Mouse (Mus musculus) megakaryocyte, embryonic 14.5 days (primary cell): Measurements from ENCODE around the gene Myo1d. TPM values are rescaled to one million over a fixed set of nuclear protein-coding genes. Genes with fewer than 3 reads are reported as not detected.

Source experiments
- H3K27me3 ChIP-seq: replicated peaks from 2 replicates; pipeline ENCODE3; 2012; ENCODE audit warnings: inconsistent platforms
- H3K36me3 ChIP-seq: replicated peaks from 2 replicates; pipeline ENCODE3; 2012; ENCODE audit warnings: low read length, inconsistent platforms, mixed read lengths
- H3K4me1 ChIP-seq: 2 replicates; pipeline ENCODE4 v1.6.1; 2012; ENCODE audit warnings: inconsistent platforms
- H3K4me3 ChIP-seq: replicated peaks from 2 replicates; pipeline ENCODE3; 2012; ENCODE audit warnings: moderate library complexity, mild to moderate bottlenecking, inconsistent platforms
- H3K9me3 ChIP-seq: 2 replicates; pipeline ENCODE4 v1.6.1; 2012; ENCODE audit warnings: inconsistent platforms
- FLI1 ChIP-seq: IDR thresholded peaks from 2 replicates; pipeline ENCODE4 v1.6.1; 2012; ENCODE audit warnings: low read length, inconsistent platforms, mixed read lengths
- GATA1 ChIP-seq: IDR thresholded peaks from 3 replicates; pipeline ENCODE4 v1.6.1; 2012; ENCODE audit warnings: mixed read lengths, low read length, inconsistent platforms, borderline replicate concordance
- polyA plus RNA-seq: library from polyadenylated mRNA; stranded (reverse); fragments of >175 nt; gene quantifications from 2 replicates; pipeline ENCODE4 v1.2.3, GENCODE M21; 2012; ENCODE audit warnings: low replicate concordance; ENCODE audit not compliant: insufficient read depth

Gene Myo1d
- polyA plus RNA-seq, 1 experiment, result 1.1 TPM

GRCm38 (mm10) chr11:80503726-80504452, 275.9 kb downstream of the Myo1d start:
- Histone ChIP-seq H3K27me3 (peaks cover 34% of the 10 kb centered on the region), H3K36me3 (no peaks in the 10 kb centered on the region), H3K4me1 (peaks cover 65% of the 10 kb centered on the region), H3K4me3 (no peak overlapping the region), H3K9me3 (peaks cover 3% of the 10 kb centered on the region; the same call in 1 of the 2 replicates)
- no peak for TF ChIP-seq FLI1
- TF ChIP-seq GATA1, result no peak

DNA sequence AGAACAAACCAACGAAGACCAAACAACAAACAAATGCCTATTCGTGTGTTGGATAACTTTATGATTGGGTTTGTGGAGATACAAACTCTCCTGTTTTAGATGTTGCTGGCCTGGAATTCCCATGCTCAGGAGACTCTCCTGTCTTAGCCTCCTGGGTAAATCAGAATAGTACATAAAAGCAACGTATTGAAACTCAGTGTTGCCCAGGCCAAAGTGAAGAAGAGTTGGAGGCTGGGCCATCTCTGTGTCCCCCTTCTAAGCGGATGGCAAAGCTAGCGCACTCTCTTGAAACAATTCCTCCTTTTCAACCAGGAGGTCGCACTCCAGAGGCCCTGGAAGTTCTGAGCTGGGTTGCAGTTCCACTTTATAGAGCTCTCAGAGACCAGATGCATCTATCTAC, 276.5 kb downstream of the Myo1d start:
- no peaks in the 10 kb centered on the region for H3K36me3 ChIP-seq
- peaks cover 35% of the 10 kb centered on the region for H3K27me3 ChIP-seq
- peaks cover 65% of the 10 kb centered on the region for H3K4me1 ChIP-seq
- H3K9me3 ChIP-seq, result peaks cover 3% of the 10 kb centered on the region; the same call in 1 of the 2 replicates
- no peak overlapping the region for H3K4me3 ChIP-seq
- no peak for TF ChIP-seq GATA1
- TF ChIP-seq FLI1, result no peak

- Histone ChIP-seq H3K36me3 (no peaks in the 10 kb centered on the region), H3K4me3 (no peak overlapping the region), H3K9me3 (no peaks in the 10 kb centered on the region), H3K4me1 (peaks cover 61% of the 10 kb centered on the region), H3K27me3 (peaks cover 47% of the 10 kb centered on the region)
- TF ChIP-seq FLI1 (no peak), GATA1 (no peak)
Measured at GRCm38 (mm10) chr11:80499550-80499952, 280.3 kb downstream of the Myo1d start.

DNA sequence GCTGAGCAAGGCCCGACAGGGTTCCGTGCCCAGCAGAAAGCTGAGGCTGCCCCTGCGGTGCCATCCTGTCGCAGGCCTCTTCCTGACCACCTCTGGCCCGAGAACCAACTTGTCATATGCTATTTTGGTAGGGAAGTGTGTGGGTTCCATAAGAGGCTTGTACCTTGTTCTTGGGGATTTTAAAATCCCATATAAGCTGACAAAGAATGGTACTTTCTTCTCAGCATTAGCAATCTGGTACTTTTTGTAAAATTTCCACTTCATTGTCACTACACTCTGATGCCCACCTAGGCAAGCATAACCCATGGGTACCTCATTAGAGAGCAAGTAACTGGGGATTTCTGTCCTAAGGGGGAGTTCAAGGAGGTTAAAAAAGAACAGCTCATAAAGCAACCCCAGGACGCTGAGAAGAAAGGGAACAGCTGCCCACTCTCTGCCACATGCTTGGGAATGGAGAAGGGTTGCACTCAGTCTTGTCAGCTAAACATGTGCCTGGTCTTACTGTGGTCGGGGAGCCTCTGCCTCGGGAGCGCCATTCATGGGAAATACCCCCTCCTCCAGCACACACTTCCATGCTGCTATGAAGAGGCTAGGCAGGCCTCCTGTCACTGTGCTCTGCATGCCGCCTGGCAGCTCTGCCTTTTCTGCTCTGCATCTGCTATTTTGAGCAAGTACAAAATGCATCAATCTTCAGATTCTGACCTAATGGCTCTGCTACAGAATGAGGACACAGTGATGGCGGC, 281.3 kb downstream of the Myo1d start:
- peaks cover 54% of the 10 kb centered on the region for H3K4me1 ChIP-seq
- no peaks in the 10 kb centered on the region for H3K36me3 ChIP-seq
- H3K27me3 ChIP-seq, result peaks cover 43% of the 10 kb centered on the region
- no peaks in the 10 kb centered on the region for H3K9me3 ChIP-seq
- H3K4me3 ChIP-seq, result peak overlapping the region; percentile 31
- TF ChIP-seq FLI1 (no peak), GATA1 (no peak)

- Histone ChIP-seq H3K36me3 (no peaks in the 10 kb centered on the region), H3K4me3 (no peak overlapping the region), H3K9me3 (no peaks in the 10 kb centered on the region), H3K4me1 (peaks cover 54% of the 10 kb centered on the region), H3K27me3 (peaks cover 41% of the 10 kb centered on the region)
- TF ChIP-seq FLI1 (no peak), GATA1 (no peak)
Measured at GRCm38 (mm10) chr11:80497225-80497919, 282.5 kb downstream of the Myo1d start.

- Histone ChIP-seq H3K4me3 (no peak overlapping the region), H3K4me1 (peaks cover 50% of the 10 kb centered on the region), H3K36me3 (no peaks in the 10 kb centered on the region), H3K27me3 (peaks cover 42% of the 10 kb centered on the region), H3K9me3 (no peaks in the 10 kb centered on the region)
- TF ChIP-seq FLI1 (no peak), GATA1 (no peak)
Measured at GRCm38 (mm10) chr11:80496640-80497039, 283.2 kb downstream of the Myo1d start.

GRCm38 (mm10) chr11:80495972-80496371, 283.9 kb downstream of the Myo1d start:
- no peaks in the 10 kb centered on the region for H3K9me3 ChIP-seq
- peaks cover 45% of the 10 kb centered on the region for H3K27me3 ChIP-seq
- H3K4me3 ChIP-seq, result no peak overlapping the region
- TF ChIP-seq GATA1 (no peak), FLI1 (no peak)
- H3K4me1 ChIP-seq, result peaks cover 50% of the 10 kb centered on the region
- H3K36me3 ChIP-seq, result no peaks in the 10 kb centered on the region

GRCm38 (mm10) chr11:80494852-80495251, 285.0 kb downstream of the Myo1d start:
- TF ChIP-seq FLI1 (no peak), GATA1 (no peak)
- H3K4me1 ChIP-seq, result peaks cover 48% of the 10 kb centered on the region
- H3K36me3 ChIP-seq, result no peaks in the 10 kb centered on the region
- no peaks in the 10 kb centered on the region for H3K9me3 ChIP-seq
- peaks cover 49% of the 10 kb centered on the region for H3K27me3 ChIP-seq
- no peak overlapping the region for H3K4me3 ChIP-seq

- peaks cover 60% of the 10 kb centered on the region for H3K27me3 ChIP-seq
- H3K9me3 ChIP-seq, result no peaks in the 10 kb centered on the region
- no peaks in the 10 kb centered on the region for H3K36me3 ChIP-seq
- H3K4me1 ChIP-seq, result peaks cover 46% of the 10 kb centered on the region
- no peak overlapping the region for H3K4me3 ChIP-seq
- TF ChIP-seq FLI1, result no peak
- TF ChIP-seq GATA1, result no peak
Measured at GRCm38 (mm10) chr11:80493186-80493585, 286.6 kb downstream of the Myo1d start.
